Mouse (Mus musculus): Measurements from ENCODE around the gene Sobp.

GRCm38 (mm10) chr10:42961771-42962170 lies 212.6 kb downstream of the Sobp start:
- TF ChIP-seq CTCF (IDR thresholded peaks at IDR 0.05; ENCODE audit: borderline replicate concordance, insufficient read depth, low read depth, low read length) (no peak), POLR2A (IDR thresholded peaks at IDR 0.05; ENCODE audit: borderline replicate concordance, insufficient read depth, low read length) (no peak)

Data from cerebellum, adult 2 months (tissue).